Mouse (Mus musculus) cortical plate, adult 2 months (tissue): ENCODE measurements around the gene Prpf4.

Source experiments
- CTCF ChIP-seq: fragments of 200-500 bp; IDR thresholded peaks from 2 replicates; pipeline ENCODE4 v1.5.1; 2011; ENCODE audit warnings: mild to moderate bottlenecking, control low read depth, low read length; ENCODE audit not compliant: insufficient read depth; ENCODE audit errors: extremely low read depth
- POLR2A ChIP-seq: fragments of 200-500 bp; IDR thresholded peaks from 2 replicates; pipeline ENCODE4 v1.6.1; 2011; ENCODE audit warnings: mild to moderate bottlenecking, low read length, control low read depth; ENCODE audit not compliant: insufficient read depth; ENCODE audit errors: extremely low read depth

- TF ChIP-seq POLR2A (no peak), CTCF (no peak)
Measured at GRCm38 (mm10) chr4:62360805-62361455, 47.7 kb upstream of the Prpf4 start.
